Mouse (Mus musculus) heart, embryonic 14.5 days (tissue): ENCODE results near the gene Gtf2e1. TPM values are rescaled to one million over a fixed set of nuclear protein-coding genes. Genes with fewer than 3 reads are reported as not detected.

Source experiments
- ATAC-seq: fragments of 200-750 bp; cut with Nextera tagmentation; 2 replicates; pipeline ENCODE4 v1.8.0; 2017; ENCODE audit warnings: low read depth, moderate TSS enrichment; ENCODE audit not compliant: insufficient number of reproducible peaks, insufficient read depth, low FRiP score
- H3K27ac ChIP-seq, 2 experiments: fragments of 200-500 bp in 1 of 2; fragments of 300-500 bp in 1 of 2; sonication (generic) in 1 of 2; replicated peaks in 1 of 2; 2 replicates each; pipeline ENCODE4 v1.5.1; 2012 to 2014; ENCODE audit warnings: low read depth in 2 of 2, low read length in 2 of 2, control low read depth in 1 of 2, mild to moderate bottlenecking in 1 of 2, mixed read lengths in 1 of 2; ENCODE audit not compliant: control insufficient read depth in 1 of 2, insufficient read depth in 1 of 2
- H3K27me3 ChIP-seq: fragments of 300-500 bp; sonication (generic); 2 replicates; pipeline ENCODE4 v1.6.1; 2014; ENCODE audit warnings: mild to moderate bottlenecking, low read length, control low read depth; ENCODE audit not compliant: control insufficient read depth, insufficient read depth
- H3K36me3 ChIP-seq: fragments of 300-500 bp; sonication (generic); 2 replicates; pipeline ENCODE4 v1.6.1; 2014; ENCODE audit warnings: mild to moderate bottlenecking, control low read depth, low read length, mixed read lengths; ENCODE audit not compliant: control insufficient read depth, insufficient read depth
- H3K4me1 ChIP-seq, 2 experiments: fragments of 200-500 bp in 1 of 2; fragments of 300-500 bp in 1 of 2; sonication (generic) in 1 of 2; 2 replicates each; pipeline ENCODE4 v1.6.1; 2012 to 2014; ENCODE audit warnings: low read length in 2 of 2, control low read depth in 1 of 2, mixed read lengths in 1 of 2; ENCODE audit not compliant: control insufficient read depth in 2 of 2, insufficient read depth in 2 of 2
- H3K4me2 ChIP-seq: fragments of 300-500 bp; sonication (generic); 2 replicates; pipeline ENCODE4 v1.6.1; 2014; ENCODE audit warnings: mild to moderate bottlenecking, low read length
- H3K4me3 ChIP-seq, 2 experiments: fragments of 200-500 bp in 1 of 2; fragments of 300-500 bp in 1 of 2; sonication (generic) in 1 of 2; 2 replicates each; pipeline ENCODE4 v1.5.1; 2012 to 2014; ENCODE audit warnings: low read length in 2 of 2, mild to moderate bottlenecking in 2 of 2, control low read depth in 1 of 2, low read depth in 1 of 2, moderate library complexity in 1 of 2; ENCODE audit not compliant: control insufficient read depth in 1 of 2, insufficient read depth in 1 of 2
- H3K9ac ChIP-seq: fragments of 300-500 bp; sonication (generic); 2 replicates; pipeline ENCODE4 v1.6.1; 2014; ENCODE audit warnings: mild to moderate bottlenecking, low read length
- H3K9me3 ChIP-seq: fragments of 300-500 bp; sonication (generic); 2 replicates; pipeline ENCODE4 v1.6.1; 2016; ENCODE audit warnings: low read length, control low read depth; ENCODE audit not compliant: control insufficient read depth
- WGBS: fragments of 180-500 bp; shearing (Covaris S2); extraction: QIAGEN DNeasy Blood & Tissue Kit; methylation state at CpG from one replicate; pipeline ENCODE4 v1.1.7; 2014; 5-methylcytosine and 5-hydroxymethylcytosine counted together
- polyA plus RNA-seq: library from polyadenylated mRNA; unstranded; fragments of >200 nt; fragmentation: Nextera tagmentation; extraction: Ambion mirVana; gene quantifications from 2 replicates; pipeline ENCODE4 v1.2.1, GENCODE M21; 2014

Gene Gtf2e1
- polyA plus RNA-seq, 1 experiment from 2014 or later, result 21.2 TPM

GRCm38 (mm10) chr16:37540776-37541175 is 1.2 kb upstream of the Gtf2e1 start:
- ATAC-seq, result no peak
- Histone ChIP-seq H3K4me1 (peaks cover 5 to 22% of the 10 kb centered on the region in 2 experiments), H3K4me2 (peak overlapping the region; percentile 72), H3K4me3 (peak overlapping the region in 1 of 2 experiments; percentile 82; a peak in 2 of 4 replicates), H3K9ac (peak overlapping the region; percentile 90; the same call in 1 of the 2 replicates), H3K27ac (peak overlapping the region in 1 of 2 experiments; percentile 89; a peak in 3 of 4 replicates), H3K36me3 (peaks cover 36% of the 10 kb centered on the region), H3K9me3 (no peaks in the 10 kb centered on the region), H3K27me3 (no peaks in the 10 kb centered on the region)
- 54% methylated on average over 6 of the region's 6 CpGs for whole genome bisulfite sequencing

- Histone ChIP-seq H3K4me3 (peak overlapping the region; percentile 82), H3K4me2 (peak overlapping the region; percentile 75), H3K9ac (peak overlapping the region; percentile 90), H3K4me1 (peaks cover 5 to 23% of the 10 kb centered on the region in 2 experiments), H3K27ac (peak overlapping the region; percentile 69 to 89), H3K36me3 (peaks cover 40% of the 10 kb centered on the region), H3K9me3 (no peaks in the 10 kb centered on the region), H3K27me3 (no peaks in the 10 kb centered on the region)
- WGBS, result under 1% methylated on average over 22 of the region's 22 CpGs
- ATAC-seq, result peak; percentile 8; the same call in 1 of the 2 replicates
These were observed 364 bp downstream of the Gtf2e1 start for GRCm38 (mm10) chr16:37539240-37539610.

GRCm38 (mm10) chr16:37533369-37534068 is 6.1 kb downstream of the Gtf2e1 start:
- no peak overlapping the region for H3K9ac ChIP-seq
- 74% methylated on average over 8 of the region's 8 CpGs for WGBS

DNA sequence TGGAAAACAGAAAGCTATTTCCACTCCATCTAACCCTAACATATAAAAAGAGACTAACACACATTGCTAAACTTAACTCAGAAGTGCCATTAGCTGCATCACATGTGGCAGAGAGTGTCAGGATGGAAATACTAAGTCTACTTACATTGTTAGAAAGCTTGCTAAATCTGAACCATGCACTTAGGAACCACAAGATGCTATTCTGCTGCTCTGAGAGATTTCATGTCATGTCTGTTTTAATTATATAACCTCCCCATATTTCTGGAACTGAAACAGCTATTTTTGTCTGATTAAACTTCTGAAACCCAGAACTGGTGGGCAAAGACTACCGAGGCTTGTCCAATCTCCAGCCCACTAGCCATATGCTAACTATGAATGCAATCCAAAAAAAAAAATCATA is 7.5 kb downstream of the Gtf2e1 start:
- H3K4me2 ChIP-seq, result no peak overlapping the region
- no peaks in the 10 kb centered on the region for H3K27me3 ChIP-seq
- no peak overlapping the region for H3K27ac ChIP-seq
- H3K9ac ChIP-seq, result no peak overlapping the region
- H3K36me3 ChIP-seq, result peaks cover 37% of the 10 kb centered on the region
- ATAC-seq, result no peak
- 84% methylated on average over 1 of the region's 1 CpGs for WGBS
- peaks cover 2 to 24% of the 10 kb centered on the region in 2 experiments; a peak in 2 of 4 replicates for H3K4me1 ChIP-seq
- no peaks in the 10 kb centered on the region for H3K9me3 ChIP-seq
- no peak overlapping the region for H3K4me3 ChIP-seq

More at GRCm38 (mm10) chr16:37533369-37534068, 6.1 kb downstream of the Gtf2e1 start:
- Histone ChIP-seq H3K27me3 (no peaks in the 10 kb centered on the region), H3K27ac (no peak overlapping the region), H3K36me3 (peaks cover 37% of the 10 kb centered on the region), H3K4me3 (no peak overlapping the region), H3K4me2 (no peak overlapping the region), H3K9me3 (no peaks in the 10 kb centered on the region), H3K4me1 (peaks cover 2 to 25% of the 10 kb centered on the region in 2 experiments; a peak in 2 of 4 replicates)
- ATAC-seq, result no peak

DNA sequence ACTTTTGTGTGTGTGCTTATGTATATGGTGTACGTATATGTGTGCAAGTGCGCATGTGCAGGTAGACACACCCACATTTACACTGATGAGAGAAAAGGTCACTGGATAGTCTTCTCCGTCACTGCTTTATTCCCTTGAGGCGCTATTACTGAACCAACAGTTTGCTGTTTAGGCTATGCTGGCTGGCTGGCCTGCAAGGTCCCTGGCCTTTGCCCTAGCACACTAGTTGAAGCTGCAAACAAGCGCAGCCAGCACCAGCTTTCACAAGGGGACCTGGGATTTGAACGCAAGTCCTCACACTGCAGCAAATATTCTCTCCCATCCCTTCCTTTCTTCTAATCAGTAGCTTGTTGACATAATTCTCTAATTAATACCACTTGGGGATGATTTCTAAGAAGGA is 9.4 kb downstream of the Gtf2e1 start:
- H3K4me2 ChIP-seq, result no peak overlapping the region
- H3K9ac ChIP-seq, result no peak overlapping the region
- H3K4me3 ChIP-seq, result no peak overlapping the region
- peaks cover 28% of the 10 kb centered on the region for H3K36me3 ChIP-seq
- H3K4me1 ChIP-seq, result peaks cover 5 to 41% of the 10 kb centered on the region in 2 experiments
- H3K9me3 ChIP-seq, result no peaks in the 10 kb centered on the region
- H3K27me3 ChIP-seq, result no peaks in the 10 kb centered on the region
- ATAC-seq, result no peak
- WGBS, result 90% methylated on average over 6 of the region's 6 CpGs
- no peak overlapping the region for H3K27ac ChIP-seq

DNA sequence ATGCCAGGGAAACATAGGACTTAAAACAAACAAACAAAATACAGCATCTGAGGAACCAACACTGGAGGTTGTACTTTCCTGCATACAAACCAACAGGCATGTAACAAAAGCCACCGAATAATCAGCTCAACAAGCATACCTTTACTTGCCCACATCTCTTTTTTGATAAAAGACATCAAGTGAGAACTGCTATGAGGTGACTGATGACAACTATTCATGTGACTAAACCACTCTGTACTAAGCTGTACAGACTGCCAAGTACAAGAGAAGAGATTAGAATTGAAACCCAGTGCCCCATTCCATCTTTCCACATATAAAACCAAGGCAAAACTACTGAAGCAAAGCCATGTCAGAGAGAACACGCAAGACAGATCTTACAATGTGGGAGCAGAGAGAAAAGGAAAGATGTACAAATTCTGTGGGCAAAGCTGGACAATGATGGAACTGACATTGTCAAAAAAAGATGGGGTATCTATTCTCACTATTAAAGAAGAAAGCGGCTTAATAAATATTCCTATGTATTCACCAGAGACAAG is 12.8 kb downstream of the Gtf2e1 start:
- H3K9me3 ChIP-seq, result no peaks in the 10 kb centered on the region
- H3K27ac ChIP-seq, result peak overlapping the region; percentile 72 to 75
- H3K9ac ChIP-seq, result no peak overlapping the region
- no peaks in the 10 kb centered on the region for H3K27me3 ChIP-seq
- no peak overlapping the region for H3K4me3 ChIP-seq
- H3K4me1 ChIP-seq, result peaks cover 3 to 25% of the 10 kb centered on the region in 2 experiments
- peak; percentile 61; the same call in 1 of the 2 replicates for ATAC-seq
- H3K4me2 ChIP-seq, result peak overlapping the region; percentile 37
- 56% methylated on average over 3 of the region's 3 CpGs for WGBS
- H3K36me3 ChIP-seq, result peaks cover 28% of the 10 kb centered on the region

DNA sequence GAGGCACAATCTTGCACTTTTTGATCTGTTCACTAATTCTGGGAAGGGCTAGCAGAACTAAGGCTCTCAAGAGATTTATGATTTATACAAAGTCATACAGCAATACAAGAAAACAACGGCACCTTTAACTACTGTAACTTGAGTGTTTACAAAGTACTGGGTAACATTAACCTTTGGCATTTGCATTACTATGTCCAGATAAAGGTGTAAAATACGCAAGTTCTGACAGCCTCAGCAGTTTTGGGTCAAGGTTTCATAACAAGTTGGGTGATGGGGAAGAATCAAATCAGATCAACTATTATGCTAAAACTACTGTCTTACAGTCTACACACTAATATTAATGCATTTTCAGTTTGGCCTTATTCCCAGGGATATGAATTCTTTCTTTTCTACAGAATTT is 14.5 kb downstream of the Gtf2e1 start:
- peaks cover 43% of the 10 kb centered on the region for H3K36me3 ChIP-seq
- no peak overlapping the region for H3K4me3 ChIP-seq
- no peak for ATAC-seq
- WGBS, result 91% methylated on average over 2 of the region's 2 CpGs
- no peak overlapping the region for H3K27ac ChIP-seq
- no peak overlapping the region for H3K4me2 ChIP-seq
- H3K9ac ChIP-seq, result no peak overlapping the region
- H3K27me3 ChIP-seq, result no peaks in the 10 kb centered on the region
- H3K9me3 ChIP-seq, result no peaks in the 10 kb centered on the region
- H3K4me1 ChIP-seq, result peaks cover 3 to 25% of the 10 kb centered on the region in 2 experiments
